Mouse (Mus musculus): ENCODE results near the gene Sh3bp4.

The Sh3bp4 gene

GRCm38 (mm10) chr1:89070103-89070700 is at the start of gene Sh3bp4:
Gene Sh3bp4, plus strand, starts transcription at chr1:89070415.
- peak; percentile 92 for DNase-seq (ENCODE audit: low spot score)

- no peak for DNase-seq (ENCODE audit: low spot score)
Observed at GRCm38 (mm10) chr1:89022997-89023396, 47.2 kb upstream of the Sh3bp4 start.

- DNase-seq (ENCODE audit: low spot score): no peak
Observed at GRCm38 (mm10) chr1:89024696-89025612, 45.3 kb upstream of the Sh3bp4 start.

- DNase-seq (ENCODE audit: low spot score): no peak
Observed at GRCm38 (mm10) chr1:89026040-89026439, 44.2 kb upstream of the Sh3bp4 start.

- no peak for DNase-seq (ENCODE audit: low spot score)
Observed at GRCm38 (mm10) chr1:89029136-89029927, 40.9 kb upstream of the Sh3bp4 start.

- DNase-seq (ENCODE audit: low spot score): no peak
Observed at GRCm38 (mm10) chr1:89033661-89034060, 36.6 kb upstream of the Sh3bp4 start.

GRCm38 (mm10) chr1:89034061-89034460 is 36.2 kb upstream of the Sh3bp4 start:
- DNase-seq (ENCODE audit: low spot score): no peak

GRCm38 (mm10) chr1:89035115-89035514 is 35.1 kb upstream of the Sh3bp4 start:
- DNase-seq (ENCODE audit: low spot score): no peak

- DNase-seq (ENCODE audit: low spot score): no peak
Observed at GRCm38 (mm10) chr1:89039836-89040235, 30.4 kb upstream of the Sh3bp4 start.

- DNase-seq (ENCODE audit: low spot score): no peak
Observed at GRCm38 (mm10) chr1:89041290-89041689, 28.9 kb upstream of the Sh3bp4 start.

GRCm38 (mm10) chr1:89042081-89042480 is 28.1 kb upstream of the Sh3bp4 start:
- no peak for DNase-seq (ENCODE audit: low spot score)

GRCm38 (mm10) chr1:89042956-89043355 is 27.3 kb upstream of the Sh3bp4 start:
- no peak for DNase-seq (ENCODE audit: low spot score)

- DNase-seq (ENCODE audit: low spot score): no peak
Observed at GRCm38 (mm10) chr1:89045403-89045802, 24.8 kb upstream of the Sh3bp4 start.

- DNase-seq (ENCODE audit: low spot score): no peak
Observed at GRCm38 (mm10) chr1:89049506-89049905, 20.7 kb upstream of the Sh3bp4 start.

- no peak for DNase-seq (ENCODE audit: low spot score)
Observed at GRCm38 (mm10) chr1:89056175-89056574, 14.0 kb upstream of the Sh3bp4 start.

GRCm38 (mm10) chr1:89057430-89057829 is 12.8 kb upstream of the Sh3bp4 start:
- no peak for DNase-seq (ENCODE audit: low spot score)

- no peak for DNase-seq (ENCODE audit: low spot score)
Observed at GRCm38 (mm10) chr1:89058011-89058410, 12.2 kb upstream of the Sh3bp4 start.

GRCm38 (mm10) chr1:89062977-89063376 is 7.2 kb upstream of the Sh3bp4 start:
- no peak for DNase-seq (ENCODE audit: low spot score)

GRCm38 (mm10) chr1:89063800-89064199 is 6.4 kb upstream of the Sh3bp4 start:
- DNase-seq (ENCODE audit: low spot score): no peak

GRCm38 (mm10) chr1:89068812-89069211 is 1.4 kb upstream of the Sh3bp4 start:
- DNase-seq (ENCODE audit: low spot score): no peak

- peak; percentile 34 for DNase-seq (ENCODE audit: low spot score)
Observed at GRCm38 (mm10) chr1:89069479-89070102, 624 bp upstream of the Sh3bp4 start.

- DNase-seq (ENCODE audit: low spot score): peak; percentile 5
Observed at GRCm38 (mm10) chr1:89070871-89071361, 701 bp downstream of the Sh3bp4 start.
